Mouse (Mus musculus) forebrain, embryonic 12.5 days (tissue): ENCODE data around the gene Ddx6. TPM values are rescaled to one million over a fixed set of nuclear protein-coding genes. Genes with fewer than 3 reads are reported as not detected.

ENCODE experiments used
- ATAC-seq: fragments of 200-750 bp; cut with Nextera tagmentation; 2 replicates; pipeline ENCODE4 v1.8.0; 2017; ENCODE audit warnings: moderate TSS enrichment; ENCODE audit not compliant: low FRiP score
- H3K27ac ChIP-seq: fragments of 300-500 bp; sonication (generic); 2 replicates; pipeline ENCODE4 v1.5.1; 2016; ENCODE audit warnings: mild to moderate bottlenecking
- H3K27me3 ChIP-seq: fragments of 300-500 bp; sonication (generic); 2 replicates; pipeline ENCODE4 v1.6.1; 2016; ENCODE audit warnings: mild to moderate bottlenecking
- H3K36me3 ChIP-seq: fragments of 300-500 bp; sonication (generic); replicated peaks from 2 replicates; pipeline ENCODE4 v1.6.1; 2016; ENCODE audit warnings: mild to moderate bottlenecking
- H3K4me1 ChIP-seq: fragments of 300-500 bp; sonication (generic); 2 replicates; pipeline ENCODE4 v1.6.1; 2016
- H3K4me2 ChIP-seq: fragments of 300-500 bp; sonication (generic); 2 replicates; pipeline ENCODE4 v1.6.1; 2016; ENCODE audit warnings: mild to moderate bottlenecking, moderate library complexity
- H3K4me3 ChIP-seq: fragments of 300-500 bp; sonication (generic); replicated peaks from 2 replicates; pipeline ENCODE4 v1.5.1; 2016; ENCODE audit warnings: mild to moderate bottlenecking
- H3K9ac ChIP-seq: fragments of 300-500 bp; sonication (generic); 2 replicates; pipeline ENCODE4 v1.6.1; 2016; ENCODE audit warnings: mild to moderate bottlenecking
- H3K9me3 ChIP-seq: fragments of 300-500 bp; sonication (generic); 2 replicates; pipeline ENCODE4 v1.6.1; 2016
- WGBS: fragments of 180-500 bp; shearing (Covaris S2); methylation state at CpG from one replicate; pipeline ENCODE4 v1.1.7; 2016; 5-methylcytosine and 5-hydroxymethylcytosine counted together
- polyA plus RNA-seq: library from polyadenylated mRNA; unstranded; fragments of >200 nt; fragmentation: Nextera tagmentation; extraction: Ambion mirVana; gene quantifications from 2 replicates; pipeline ENCODE4 v1.2.1, GENCODE M21; 2016

Gene Ddx6
- polyA plus RNA-seq, 1 experiment from 2014 or later = 24.4 TPM

- Histone ChIP-seq H3K9ac (no peak overlapping the region), H3K27me3 (no peaks in the 10 kb centered on the region; the same call in 1 of the 2 replicates), H3K27ac (no peak overlapping the region), H3K4me1 (peaks cover 23% of the 10 kb centered on the region), H3K4me2 (no peak overlapping the region), H3K9me3 (no peaks in the 10 kb centered on the region), H3K36me3 (peaks cover 12% of the 10 kb centered on the region), H3K4me3 (no peak overlapping the region)
- no peak for ATAC-seq
- WGBS = 90% methylated on average over 8 of the region's 8 CpGs
Measured at GRCm38 (mm10) chr9:44683046-44683445, 78.4 kb downstream of the Ddx6 start.

DNA sequence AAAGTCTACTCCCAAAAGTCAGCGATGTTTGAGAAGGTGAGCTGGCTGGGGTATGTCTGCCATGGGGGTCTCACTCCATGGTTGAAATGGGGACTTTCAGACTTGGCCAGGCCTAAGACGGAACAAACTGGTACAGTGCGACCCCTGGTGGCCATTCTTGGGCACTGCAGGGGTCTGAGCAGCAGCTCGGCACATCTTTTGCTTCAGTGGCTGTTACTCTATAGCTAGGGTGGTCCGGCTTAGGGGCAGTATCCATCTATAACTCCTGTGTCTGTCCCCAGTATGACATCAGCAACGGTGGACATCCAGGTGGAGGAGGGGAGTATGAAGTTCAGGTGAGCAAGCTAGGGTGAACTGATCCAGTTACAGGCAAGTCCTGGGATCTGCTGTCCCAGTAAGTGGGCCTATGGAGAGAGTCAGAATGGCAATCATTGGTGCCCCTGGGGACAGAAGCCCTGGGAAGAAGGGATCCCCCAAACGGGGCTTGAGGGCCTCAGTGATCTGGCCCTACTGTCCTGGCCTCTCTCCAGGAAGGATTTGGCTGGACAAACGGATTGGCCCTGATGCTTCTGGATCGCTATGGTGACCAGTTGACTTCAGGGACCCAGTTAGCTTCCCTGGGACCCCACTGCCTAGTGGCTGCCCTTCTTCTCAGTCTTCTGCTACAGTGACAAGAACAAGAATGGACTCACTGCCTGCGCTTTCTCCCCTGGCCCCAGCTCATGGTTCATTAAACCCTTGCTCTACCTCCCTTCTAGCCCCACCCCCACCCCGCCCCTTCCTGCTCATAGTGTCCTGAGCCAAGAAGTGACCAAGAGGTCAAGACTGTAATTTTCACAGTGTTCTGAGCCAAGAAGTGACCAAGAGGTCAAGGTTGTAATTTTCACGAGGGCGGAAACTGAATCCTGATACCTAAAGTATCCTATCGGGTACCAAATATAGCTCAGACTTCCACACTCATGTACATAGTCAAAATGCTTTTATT lies 80.9 kb downstream of the Ddx6 start:
- peak; percentile 65 for ATAC-seq
- Histone ChIP-seq H3K4me2 (no peak overlapping the region), H3K9ac (no peak overlapping the region), H3K36me3 (peaks cover 32% of the 10 kb centered on the region), H3K27ac (peak overlapping the region; percentile 77), H3K9me3 (no peaks in the 10 kb centered on the region), H3K4me3 (no peak overlapping the region), H3K27me3 (no peaks in the 10 kb centered on the region; the same call in 1 of the 2 replicates), H3K4me1 (peaks cover 23% of the 10 kb centered on the region)
- WGBS = 39% methylated on average over 14 of the region's 14 CpGs

- 0 out of 2 replicates have a peak overlapping the region, but pooled peaks have one; percentile 0 for H3K4me2 ChIP-seq
- ATAC-seq = peak; percentile 81
- H3K4me1 ChIP-seq = peaks cover 23% of the 10 kb centered on the region
- H3K27ac ChIP-seq = peak overlapping the region; percentile 77
- no peaks in the 10 kb centered on the region; the same call in 1 of the 2 replicates for H3K27me3 ChIP-seq
- H3K36me3 ChIP-seq = peaks cover 41% of the 10 kb centered on the region
- no peaks in the 10 kb centered on the region for H3K9me3 ChIP-seq
- H3K9ac ChIP-seq = 0 out of 2 replicates have a peak overlapping the region, but pooled peaks have one; percentile 0
- no peak overlapping the region for H3K4me3 ChIP-seq
- WGBS = 26% methylated on average over 5 of the region's 5 CpGs
Measured at GRCm38 (mm10) chr9:44686638-44687037, 81.9 kb downstream of the Ddx6 start.

DNA sequence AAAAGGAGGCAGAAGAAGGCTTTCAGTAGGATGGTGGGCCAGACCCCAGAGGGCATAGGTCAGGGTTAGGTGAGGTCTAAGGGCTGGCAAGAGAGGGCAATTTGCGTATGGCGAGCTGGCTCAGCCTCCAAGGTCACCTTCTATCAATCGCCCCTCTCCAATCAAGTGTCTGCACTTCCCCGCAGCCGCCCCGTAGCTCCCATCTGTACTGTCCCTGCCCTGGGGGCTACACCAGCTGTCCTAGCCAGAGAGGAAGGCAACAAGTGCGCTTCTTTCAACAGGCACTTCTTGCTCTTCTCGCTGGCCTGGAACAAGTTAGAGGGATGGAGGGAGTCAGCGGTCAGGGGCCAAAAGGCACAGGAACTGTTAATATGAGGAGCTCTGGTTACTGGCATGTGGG lies 83.3 kb downstream of the Ddx6 start:
- H3K4me2 ChIP-seq = no peak overlapping the region
- H3K27me3 ChIP-seq = no peaks in the 10 kb centered on the region
- 78% methylated on average over 9 of the region's 9 CpGs for WGBS
- no peak for ATAC-seq
- H3K4me3 ChIP-seq = no peak overlapping the region
- H3K9ac ChIP-seq = no peak overlapping the region
- H3K36me3 ChIP-seq = peaks cover 54% of the 10 kb centered on the region
- H3K27ac ChIP-seq = no peak overlapping the region
- H3K4me1 ChIP-seq = peaks cover 23% of the 10 kb centered on the region
- no peaks in the 10 kb centered on the region for H3K9me3 ChIP-seq

Other genes with a start within 250 kb of the Ddx6 start
- gene Vps11, start 243.2 kb upstream of the Ddx6 start, polyA plus RNA-seq = 31.5 and 34.8 TPM in 2 replicates
- 26.7 and 35.8 TPM in 2 replicates for gene Hyou1, start 225.4 kb upstream of the Ddx6 start, polyA plus RNA-seq
- gene Slc37a4, start 208.0 kb upstream of the Ddx6 start, polyA plus RNA-seq = 23.4 and 23.6 TPM in 2 replicates
- 1,477 and 1,540 TPM in 2 replicates for gene Rps25, start 197.8 kb upstream of the Ddx6 start, polyA plus RNA-seq
- 242 and 243 TPM in 2 replicates for gene Trappc4, start 197.3 kb upstream of the Ddx6 start, polyA plus RNA-seq
- 30.3 and 32.2 TPM in 2 replicates for gene Ccdc84, start 186.3 kb upstream of the Ddx6 start, polyA plus RNA-seq
- gene Foxr1, start 163.8 kb upstream of the Ddx6 start, polyA plus RNA-seq = not detected in 2 replicates
- 0.29 TPM in 1 of 2 replicates, not detected in the other for gene Upk2, start 149.9 kb upstream of the Ddx6 start, polyA plus RNA-seq
- 10.6 and 10.7 TPM in 2 replicates for gene Bcl9l, start 122.1 kb upstream of the Ddx6 start, polyA plus RNA-seq
- gene Cxcr5, start 43.0 kb upstream of the Ddx6 start, polyA plus RNA-seq = 0.27 TPM in 1 of 2 replicates, not detected in the other
- gene Treh, start 68.3 kb downstream of the Ddx6 start, polyA plus RNA-seq = not detected in 2 replicates
- gene Phldb1, start 130.3 kb downstream of the Ddx6 start, polyA plus RNA-seq = 57.5 and 67.3 TPM in 2 replicates
- gene Arcn1, start 163.0 kb downstream of the Ddx6 start, polyA plus RNA-seq = 167 and 170 TPM in 2 replicates
- gene Ift46, start 163.0 kb downstream of the Ddx6 start, polyA plus RNA-seq = 124 and 130 TPM in 2 replicates
- gene Tmem25, start 194.4 kb downstream of the Ddx6 start, polyA plus RNA-seq = 3.6 and 4.4 TPM in 2 replicates
- 0.31 and 0.82 TPM in 2 replicates for gene Ttc36, start 198.2 kb downstream of the Ddx6 start, polyA plus RNA-seq